Mouse (Mus musculus) heart, postnatal 0 days (tissue): ENCODE data around the gene Hspg2. TPM values are rescaled to one million over a fixed set of nuclear protein-coding genes. Genes with fewer than 3 reads are reported as not detected.

Source experiments
- ATAC-seq: fragments of 200-750 bp; cut with Nextera tagmentation; 2 replicates; pipeline ENCODE4 v1.8.0; 2017; ENCODE audit warnings: low read depth, moderate number of reproducible peaks, moderate library complexity; ENCODE audit not compliant: insufficient read depth
- DNase-seq: peaks from one replicate; pipeline ENCODE4 v3.0.0-alpha.2; 2016; ENCODE audit warnings: low spot score
- H3K27ac ChIP-seq: fragments of 300-500 bp; sonication (generic); 2 replicates; pipeline ENCODE4 v1.5.1; 2014; ENCODE audit warnings: low read depth, mild to moderate bottlenecking
- H3K27me3 ChIP-seq: fragments of 300-500 bp; sonication (generic); 2 replicates; pipeline ENCODE4 v1.6.1; 2014; ENCODE audit warnings: low read length, mixed read lengths; ENCODE audit not compliant: control insufficient read depth, insufficient read depth
- H3K36me3 ChIP-seq: fragments of 300-500 bp; sonication (generic); replicated peaks from 2 replicates; pipeline ENCODE4 v1.6.1; 2014; ENCODE audit warnings: low read length, mixed read lengths; ENCODE audit not compliant: control insufficient read depth, insufficient read depth
- H3K4me1 ChIP-seq: fragments of 300-500 bp; sonication (generic); 2 replicates; pipeline ENCODE4 v1.6.1; 2014; ENCODE audit warnings: antibody characterized with exemption; ENCODE audit not compliant: control insufficient read depth, insufficient read depth
- H3K4me2 ChIP-seq: fragments of 300-500 bp; sonication (generic); 2 replicates; pipeline ENCODE4 v1.6.1; 2014; ENCODE audit warnings: low read depth, mild to moderate bottlenecking, low read length, moderate library complexity
- H3K4me3 ChIP-seq: fragments of 300-500 bp; sonication (generic); 2 replicates; pipeline ENCODE4 v1.5.1; 2014; ENCODE audit warnings: low read depth, low read length
- H3K9ac ChIP-seq: fragments of 300-500 bp; sonication (generic); replicated peaks from 2 replicates; pipeline ENCODE4 v1.6.1; 2014; ENCODE audit warnings: low read depth, low read length, mixed read lengths
- H3K9me3 ChIP-seq: fragments of 300-500 bp; sonication (generic); replicated peaks from 2 replicates; pipeline ENCODE4 v1.6.1; 2016; ENCODE audit warnings: low read length; ENCODE audit not compliant: control insufficient read depth
- CTCF ChIP-seq: IDR thresholded peaks from 2 replicates; pipeline ENCODE4 v1.5.1; 2016; ENCODE audit warnings: antibody characterized with exemption, control low read depth, low read depth
- EP300 ChIP-seq: IDR thresholded peaks from 2 replicates; pipeline ENCODE4 v1.6.1; 2016; ENCODE audit warnings: antibody characterized with exemption, low read depth
- WGBS: fragments of 180-500 bp; shearing (Covaris S2); extraction: QIAGEN DNeasy Blood & Tissue Kit; methylation state at CpG from one replicate; pipeline ENCODE4 v1.1.7; 2014; 5-methylcytosine and 5-hydroxymethylcytosine counted together
- polyA plus RNA-seq: library from polyadenylated mRNA; unstranded; fragments of >200 nt; fragmentation: Nextera tagmentation; extraction: Ambion mirVana; gene quantifications from 2 replicates; pipeline ENCODE4 v1.2.1, GENCODE M21; 2015
- total RNA-seq: library from RNA; depleted of rRNA; stranded (reverse); fragments of >200 nt; gene quantifications from 2 replicates; pipeline ENCODE4 v1.2.3, GENCODE M21; 2014; ENCODE audit warnings: low replicate concordance

Hspg2 gene
- total and polyA plus RNA-seq, 2 experiments from 2014 or later, result 42.4 to 473 TPM

- no peaks in the 10 kb centered on the region for H3K9me3 ChIP-seq
- ATAC-seq (no peak), DNase-seq (no peak)
- no peak overlapping the region for H3K4me3 ChIP-seq
- H3K36me3 ChIP-seq, result no peaks in the 10 kb centered on the region
- H3K27me3 ChIP-seq, result no peaks in the 10 kb centered on the region
- TF ChIP-seq CTCF (no peak), EP300 (peak; percentile 2; the same call in 1 of the 2 replicates)
- peak overlapping the region; percentile 91 for H3K27ac ChIP-seq
- peak overlapping the region; percentile 30 for H3K4me2 ChIP-seq
- 56% methylated on average over 13 of the region's 13 CpGs for WGBS
- peak overlapping the region; percentile 40; the same call in 1 of the 2 replicates for H3K9ac ChIP-seq
- peaks cover 89% of the 10 kb centered on the region for H3K4me1 ChIP-seq
Measured at GRCm38 (mm10) chr4:137475271-137476050, 6.9 kb downstream of the Hspg2 start.

- H3K4me2 ChIP-seq, result peak overlapping the region; percentile 60
- 15% methylated on average over 10 of the region's 10 CpGs for WGBS
- peak; percentile 62 for ATAC-seq
- peak overlapping the region; percentile 23 for H3K4me3 ChIP-seq
- no peaks in the 10 kb centered on the region for H3K9me3 ChIP-seq
- peak overlapping the region; percentile 91 for H3K27ac ChIP-seq
- TF ChIP-seq EP300 (0 out of 2 replicates have a peak, but pooled peaks have one; percentile 57), CTCF (no peak)
- H3K36me3 ChIP-seq, result no peaks in the 10 kb centered on the region
- peaks cover 89% of the 10 kb centered on the region for H3K4me1 ChIP-seq
- DNase-seq, result peak; percentile 74
- H3K27me3 ChIP-seq, result no peaks in the 10 kb centered on the region
- H3K9ac ChIP-seq, result peak overlapping the region; percentile 40
Measured at GRCm38 (mm10) chr4:137476065-137476760, 7.6 kb downstream of the Hspg2 start.

GRCm38 (mm10) chr4:137476761-137477237 is 8.2 kb downstream of the Hspg2 start:
- under 1% methylated on average over 15 of the region's 17 CpGs for WGBS
- no peak for DNase-seq
- Histone ChIP-seq H3K9ac (peak overlapping the region; percentile 40; the same call in 1 of the 2 replicates), H3K4me1 (peaks cover 89% of the 10 kb centered on the region), H3K36me3 (no peaks in the 10 kb centered on the region), H3K4me2 (peak overlapping the region; percentile 60), H3K4me3 (peak overlapping the region; percentile 23), H3K27me3 (no peaks in the 10 kb centered on the region), H3K9me3 (no peaks in the 10 kb centered on the region), H3K27ac (peak overlapping the region; percentile 91)
- TF ChIP-seq EP300 (no peak), CTCF (no peak)
- ATAC-seq, result peak; percentile 29; the same call in 1 of the 2 replicates

GRCm38 (mm10) chr4:137477611-137478010 is 9.0 kb downstream of the Hspg2 start:
- H3K27ac ChIP-seq, result peak overlapping the region; percentile 91
- 45% methylated on average over 6 of the region's 6 CpGs for WGBS
- peaks cover 96% of the 10 kb centered on the region for H3K4me1 ChIP-seq
- ATAC-seq (no peak), DNase-seq (no peak)
- H3K4me3 ChIP-seq, result no peak overlapping the region
- no peaks in the 10 kb centered on the region for H3K27me3 ChIP-seq
- H3K9me3 ChIP-seq, result no peaks in the 10 kb centered on the region
- H3K36me3 ChIP-seq, result no peaks in the 10 kb centered on the region
- TF ChIP-seq CTCF (no peak), EP300 (no peak)
- no peak overlapping the region for H3K9ac ChIP-seq
- peak overlapping the region; percentile 60 for H3K4me2 ChIP-seq

- H3K4me1 ChIP-seq, result peaks cover 92% of the 10 kb centered on the region
- TF ChIP-seq EP300 (peak; percentile 84), CTCF (no peak)
- 66% methylated on average over 5 of the region's 5 CpGs for WGBS
- peak overlapping the region; percentile 91 for H3K27ac ChIP-seq
- no peaks in the 10 kb centered on the region for H3K36me3 ChIP-seq
- peak overlapping the region; percentile 19; the same call in 1 of the 2 replicates for H3K4me2 ChIP-seq
- ATAC-seq, result peak; percentile 24
- H3K9ac ChIP-seq, result no peak overlapping the region
- no peak overlapping the region for H3K4me3 ChIP-seq
- DNase-seq, result peak; percentile 58
- no peaks in the 10 kb centered on the region for H3K27me3 ChIP-seq
- no peaks in the 10 kb centered on the region for H3K9me3 ChIP-seq
Measured at GRCm38 (mm10) chr4:137478306-137478705, 9.7 kb downstream of the Hspg2 start.
